Mouse (Mus musculus) kidney, embryonic 14.5 days (tissue): ENCODE results near the gene Lrrfip1. TPM values are rescaled to one million over a fixed set of nuclear protein-coding genes. Genes with fewer than 3 reads are reported as not detected.
A peak's percentile ranks its signal among the peaks of the same experiment; 100 is the strongest.

Source experiments
- ATAC-seq: fragments of 200-750 bp; cut with Nextera tagmentation; 2 replicates; pipeline ENCODE4 v1.8.0; 2017; ENCODE audit warnings: moderate number of reproducible peaks, mild to moderate bottlenecking, moderate TSS enrichment, moderate library complexity; ENCODE audit not compliant: low FRiP score, low TSS enrichment
- H3K27ac ChIP-seq: fragments of 300-500 bp; sonication (generic); 2 replicates; pipeline ENCODE4 v1.5.1; 2014; ENCODE audit warnings: low read depth, mild to moderate bottlenecking, low read length, moderate library complexity, mixed read lengths
- H3K27me3 ChIP-seq: fragments of 300-500 bp; sonication (generic); 2 replicates; pipeline ENCODE4 v1.6.1; 2014; ENCODE audit warnings: mild to moderate bottlenecking, low read length; ENCODE audit not compliant: control insufficient read depth, insufficient read depth
- H3K36me3 ChIP-seq: fragments of 300-500 bp; sonication (generic); 2 replicates; pipeline ENCODE4 v1.6.1; 2014; ENCODE audit warnings: low read length, mixed read lengths; ENCODE audit not compliant: control insufficient read depth, insufficient read depth
- H3K4me1 ChIP-seq: fragments of 300-500 bp; sonication (generic); 2 replicates; pipeline ENCODE4 v1.6.1; 2014; ENCODE audit warnings: low read length, mixed read lengths; ENCODE audit not compliant: control insufficient read depth, insufficient read depth
- H3K4me2 ChIP-seq: fragments of 300-500 bp; sonication (generic); replicated peaks from 2 replicates; pipeline ENCODE4 v1.6.1; 2014; ENCODE audit warnings: low read depth, mild to moderate bottlenecking, low read length
- H3K4me3 ChIP-seq: fragments of 300-500 bp; sonication (generic); 2 replicates; pipeline ENCODE4 v1.5.1; 2014; ENCODE audit warnings: mild to moderate bottlenecking, low read length
- H3K9ac ChIP-seq: fragments of 300-500 bp; sonication (generic); 2 replicates; pipeline ENCODE4 v1.6.1; 2014; ENCODE audit warnings: low read depth, mild to moderate bottlenecking, low read length, moderate library complexity
- H3K9me3 ChIP-seq: fragments of 300-500 bp; sonication (generic); 2 replicates; pipeline ENCODE4 v1.6.1; 2016; ENCODE audit warnings: low read length; ENCODE audit not compliant: control insufficient read depth
- WGBS: fragments of 180-500 bp; shearing (Covaris S2); extraction: QIAGEN DNeasy Blood & Tissue Kit; methylation state at CpG from one replicate; pipeline ENCODE4 v1.1.7; 2014; 5-methylcytosine and 5-hydroxymethylcytosine counted together
- polyA plus RNA-seq: library from polyadenylated mRNA; unstranded; fragments of >200 nt; fragmentation: Nextera tagmentation; extraction: Ambion mirVana; gene quantifications from 2 replicates; pipeline ENCODE4 v1.2.1, GENCODE M21; 2014

Lrrfip1 gene
- polyA plus RNA-seq, 1 experiment from 2014 or later, result 33.6 TPM

- H3K9ac ChIP-seq, result no peak overlapping the region
- no peaks in the 10 kb centered on the region for H3K36me3 ChIP-seq
- ATAC-seq, result no peak
- no peak overlapping the region for H3K27ac ChIP-seq
- no peaks in the 10 kb centered on the region for H3K9me3 ChIP-seq
- no peak overlapping the region; the same call in 1 of the 2 replicates for H3K4me2 ChIP-seq
- no peak overlapping the region for H3K4me3 ChIP-seq
- 82% methylated on average over 4 of the region's 4 CpGs for WGBS
- no peaks in the 10 kb centered on the region; the same call in 1 of the 2 replicates for H3K27me3 ChIP-seq
- peaks cover 11% of the 10 kb centered on the region for H3K4me1 ChIP-seq
These were observed 29.9 kb upstream of the Lrrfip1 start for GRCm38 (mm10) chr1:90968649-90969048.

- peaks cover 14% of the 10 kb centered on the region for H3K4me1 ChIP-seq
- no peak within 1 kb of the TSS for H3K4me3 ChIP-seq
- H3K4me2 ChIP-seq, result peak within 1 kb of the TSS; percentile 17
- no peaks in the 10 kb centered on the region for H3K9me3 ChIP-seq
- peak; percentile 40; the same call in 1 of the 2 replicates for ATAC-seq
- peak within 1 kb of the TSS; percentile 48; the same call in 1 of the 2 replicates for H3K27ac ChIP-seq
- 23% methylated on average over 9 of the region's 9 CpGs for WGBS
- peak within 1 kb of the TSS; percentile 28; the same call in 1 of the 2 replicates for H3K9ac ChIP-seq
- no peaks in the 10 kb centered on the region for H3K36me3 ChIP-seq
- H3K27me3 ChIP-seq, result no peaks in the 10 kb centered on the region
These were observed 29.2 kb upstream of the Lrrfip1 start, which contains the start of gene Rab17 for GRCm38 (mm10) chr1:90969347-90969784. TSS of gene Rab17 (minus strand) at chr1:90969661.

GRCm38 (mm10) chr1:90969881-90970390 is 28.6 kb upstream of the Lrrfip1 start:
- Histone ChIP-seq H3K27ac (0 out of 2 replicates have a peak overlapping the region, but pooled peaks have one; percentile 48), H3K4me2 (no peak overlapping the region), H3K4me1 (peaks cover 14% of the 10 kb centered on the region), H3K27me3 (no peaks in the 10 kb centered on the region), H3K36me3 (no peaks in the 10 kb centered on the region), H3K9ac (no peak overlapping the region), H3K9me3 (no peaks in the 10 kb centered on the region), H3K4me3 (no peak overlapping the region)
- WGBS, result 78% methylated on average over 10 of the region's 10 CpGs
- ATAC-seq, result no peak

- Histone ChIP-seq H3K4me2 (no peak overlapping the region), H3K9ac (no peak overlapping the region), H3K27me3 (no peaks in the 10 kb centered on the region), H3K4me3 (no peak overlapping the region), H3K9me3 (no peaks in the 10 kb centered on the region), H3K4me1 (peaks cover 14% of the 10 kb centered on the region), H3K27ac (no peak overlapping the region), H3K36me3 (no peaks in the 10 kb centered on the region)
- peak; percentile 79 for ATAC-seq
- 29% methylated on average over 9 of the region's 9 CpGs for WGBS
These were observed 25.5 kb upstream of the Lrrfip1 start for GRCm38 (mm10) chr1:90972911-90973573.

GRCm38 (mm10) chr1:90973574-90973911 is 25.0 kb upstream of the Lrrfip1 start:
- Histone ChIP-seq H3K9me3 (no peaks in the 10 kb centered on the region), H3K9ac (no peak overlapping the region), H3K4me1 (peaks cover 14% of the 10 kb centered on the region), H3K4me3 (no peak overlapping the region), H3K4me2 (no peak overlapping the region), H3K27ac (no peak overlapping the region), H3K27me3 (no peaks in the 10 kb centered on the region), H3K36me3 (no peaks in the 10 kb centered on the region)
- 88% methylated on average over 2 of the region's 2 CpGs for WGBS
- ATAC-seq, result no peak

- H3K9ac ChIP-seq, result no peak overlapping the region
- no peaks in the 10 kb centered on the region for H3K9me3 ChIP-seq
- no peaks in the 10 kb centered on the region for H3K36me3 ChIP-seq
- H3K27me3 ChIP-seq, result no peaks in the 10 kb centered on the region
- H3K27ac ChIP-seq, result no peak overlapping the region
- H3K4me2 ChIP-seq, result no peak overlapping the region
- peak; percentile 26; the same call in 1 of the 2 replicates for ATAC-seq
- WGBS, result 27% methylated on average over 12 of the region's 12 CpGs
- H3K4me1 ChIP-seq, result peaks cover 8% of the 10 kb centered on the region
- H3K4me3 ChIP-seq, result no peak overlapping the region
These were observed 23.5 kb upstream of the Lrrfip1 start for GRCm38 (mm10) chr1:90974906-90975649.

GRCm38 (mm10) chr1:90975960-90976359 is 22.6 kb upstream of the Lrrfip1 start:
- Histone ChIP-seq H3K4me2 (no peak overlapping the region), H3K27ac (no peak overlapping the region), H3K36me3 (no peaks in the 10 kb centered on the region), H3K9me3 (no peaks in the 10 kb centered on the region), H3K27me3 (no peaks in the 10 kb centered on the region), H3K4me3 (no peak overlapping the region), H3K4me1 (peaks cover 8% of the 10 kb centered on the region), H3K9ac (no peak overlapping the region)
- ATAC-seq, result no peak
- WGBS, result 89% methylated on average over 4 of the region's 4 CpGs

- Histone ChIP-seq H3K4me3 (no peak overlapping the region), H3K36me3 (no peaks in the 10 kb centered on the region), H3K4me2 (no peak overlapping the region), H3K4me1 (no peaks in the 10 kb centered on the region), H3K27me3 (no peaks in the 10 kb centered on the region), H3K27ac (no peak overlapping the region), H3K9me3 (no peaks in the 10 kb centered on the region), H3K9ac (no peak overlapping the region)
- ATAC-seq, result no peak
- 73% methylated on average over 10 of the region's 10 CpGs for WGBS
These were observed 17.8 kb upstream of the Lrrfip1 start for GRCm38 (mm10) chr1:90980638-90981330.
